ENCODE assay signal across 8 mouse cellular contexts in the genomic region with DNA sequence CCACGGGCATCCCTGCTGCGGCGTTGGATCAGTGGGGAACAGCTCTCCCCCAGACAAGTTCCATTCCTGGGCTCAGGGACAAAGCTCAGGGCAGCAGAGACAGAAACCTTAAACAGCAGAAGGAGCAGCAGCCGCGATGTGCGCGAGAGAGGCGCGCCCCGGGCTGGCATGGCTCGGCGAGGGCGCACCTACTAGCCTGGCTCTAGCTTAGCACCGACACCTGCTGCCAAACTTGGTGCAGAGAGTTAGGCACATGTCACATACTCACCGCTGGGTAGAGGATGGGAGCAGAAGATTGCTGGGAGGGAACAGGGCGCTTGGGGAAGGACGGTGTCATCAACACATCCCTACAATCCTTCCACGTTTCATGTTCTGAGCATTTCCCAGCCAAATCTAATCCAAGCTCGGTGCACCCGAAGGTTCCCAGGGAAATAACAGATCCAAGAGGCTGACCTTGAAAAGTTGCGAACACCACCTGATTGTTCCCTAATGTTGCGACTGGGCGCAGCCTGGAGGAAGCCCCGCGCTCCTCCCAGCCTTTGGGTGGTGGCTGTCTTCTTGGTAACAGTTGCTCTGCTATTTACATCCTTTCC. TPM values are rescaled to one million over a fixed set of nuclear protein-coding genes. Genes with fewer than 3 reads are reported as not detected.
A peak's percentile ranks its signal among the peaks of the same experiment; 100 is the strongest.
DNase-seq lines count a peak whose midpoint lies in the region; ATAC-seq and TF ChIP-seq lines count a peak whose summit lies in the region.

No protein-coding gene starts in this region.

- no peaks in the 10 kb centered on the region for H3K36me3 ChIP-seq in kidney, embryonic 15.5 days
- H3K36me3 ChIP-seq in forebrain, embryonic 16.5 days (ENCODE audit: control insufficient read depth, insufficient read depth), result no peaks in the 10 kb centered on the region
- H3K36me3 ChIP-seq in midbrain, postnatal 0 days (ENCODE audit: insufficient read depth, low read length), result no peaks in the 10 kb centered on the region

- WGBS in kidney, embryonic 15.5 days, result 1% methylated on average over 25 of the region's 25 CpGs
- WGBS in forebrain, embryonic 16.5 days, result under 1% methylated on average over 25 of the region's 25 CpGs
- under 1% methylated on average over 25 of the region's 25 CpGs for WGBS in midbrain, postnatal 0 days

- H3K4me1 ChIP-seq in kidney, embryonic 15.5 days, result peaks cover 12% of the 10 kb centered on the region
- peaks cover 18% of the 10 kb centered on the region for H3K4me1 ChIP-seq in forebrain, embryonic 16.5 days (replicated peaks; ENCODE audit: control insufficient read depth, insufficient read depth, low read length)
- H3K4me1 ChIP-seq in midbrain, postnatal 0 days (ENCODE audit: insufficient read depth, low read length), result no peaks in the 10 kb centered on the region; the same call in 1 of the 2 replicates

- peak overlapping the region; percentile 96 for H3K4me2 ChIP-seq in kidney, embryonic 15.5 days
- H3K4me2 ChIP-seq in forebrain, embryonic 16.5 days (ENCODE audit: low read length), result peak overlapping the region; percentile 78
- peak overlapping the region; percentile 96 for H3K4me2 ChIP-seq in midbrain, postnatal 0 days (ENCODE audit: low read depth, low read length, poor library complexity, severe bottlenecking)

- H3K4me3 ChIP-seq in kidney, embryonic 15.5 days (replicated peaks), result peak overlapping the region; percentile 57
- peak overlapping the region; percentile 58 for H3K4me3 ChIP-seq in forebrain, embryonic 16.5 days (replicated peaks; ENCODE audit: low read length)
- peak overlapping the region; percentile 64 for H3K4me3 ChIP-seq in midbrain, postnatal 0 days (ENCODE audit: low read depth, low read length)

- 0 out of 2 replicates have a peak overlapping the region, but pooled peaks have one; percentile 25 for H3K9ac ChIP-seq in kidney, embryonic 15.5 days
- peak overlapping the region; percentile 54 for H3K9ac ChIP-seq in forebrain, embryonic 16.5 days (replicated peaks; ENCODE audit: low read depth, low read length)
- H3K9ac ChIP-seq in midbrain, postnatal 0 days (replicated peaks; ENCODE audit: low read length, poor library complexity, severe bottlenecking), result peak overlapping the region; percentile 62

- peak; percentile 52; the same call in 1 of the 2 replicates for ATAC-seq in kidney, embryonic 15.5 days (replicated peaks; ENCODE audit: low FRiP score)
- ATAC-seq in forebrain, embryonic 16.5 days, result peak; percentile 10
- ATAC-seq in midbrain, postnatal 0 days (ENCODE audit: low FRiP score), result peak; percentile 12; the same call in 1 of the 2 replicates

- H3K9me3 ChIP-seq in kidney, embryonic 15.5 days (replicated peaks), result no peaks in the 10 kb centered on the region
- no peaks in the 10 kb centered on the region for H3K9me3 ChIP-seq in forebrain, embryonic 16.5 days (ENCODE audit: control insufficient read depth, low read length)
- H3K9me3 ChIP-seq in midbrain, postnatal 0 days (ENCODE audit: low read length), result no peaks in the 10 kb centered on the region

- no peak for DNase-seq in kidney, postnatal 25 days
- DNase-seq in adrenal gland, postnatal 25 days, result peak; percentile 13
- DNase-seq in layer of hippocampus, postnatal 25 days (ENCODE audit: extremely low spot score in 1 of 2, low spot score in 1 of 2), result peak; percentile 22 to 43
- DNase-seq in midbrain, postnatal 0 days (ENCODE audit: low spot score), result peak; percentile 38
- no peak for DNase-seq in T-cell, adult 2 months (ENCODE audit: low spot score)
- no peak for DNase-seq in urinary bladder, postnatal 14 days (ENCODE audit: low spot score)

- H3K27ac ChIP-seq in kidney, embryonic 15.5 days, result no peak overlapping the region
- H3K27ac ChIP-seq in forebrain, embryonic 16.5 days (ENCODE audit: low read length), result no peak overlapping the region
- H3K27ac ChIP-seq in midbrain, postnatal 0 days (ENCODE audit: low read depth, low read length), result no peak overlapping the region

- H3K27me3 ChIP-seq in kidney, embryonic 15.5 days, result peaks cover 22% of the 10 kb centered on the region
- peaks cover 6% of the 10 kb centered on the region for H3K27me3 ChIP-seq in forebrain, embryonic 16.5 days (replicated peaks; ENCODE audit: control insufficient read depth, insufficient read depth, low read length)
- no peaks in the 10 kb centered on the region for H3K27me3 ChIP-seq in midbrain, postnatal 0 days (ENCODE audit: insufficient read depth, low read length)

- TF ChIP-seq CTCF in midbrain, postnatal 0 days (IDR thresholded peaks at IDR 0.05), result no peak

RNA-seq across cellular contexts. Expression of a gene that starts 1.5 kb away (rescaled TPM):
- 0.21 and 0.58 TPM in 2 replicates for polyA plus RNA-seq in kidney, embryonic 15.5 days (2015; fragmentation: Nextera tagmentation; extraction: Ambion mirVana)
- 0.24 and 0.46 TPM in 2 replicates for total RNA-seq in adrenal gland, postnatal 25 days (2021)
- 2.9 and 3.0 TPM in 2 replicates for polyA plus RNA-seq in forebrain, embryonic 16.5 days (2015; fragmentation: Nextera tagmentation; extraction: Ambion mirVana)
- 10 to 100 TPM; 39.6 to 40.6 TPM for total RNA-seq in layer of hippocampus, postnatal 25 days (2021)
- 6.9 and 8.4 TPM in 2 replicates for total RNA-seq in midbrain, postnatal 0 days (2014; rRNA removed)
- polyA plus RNA-seq in midbrain, postnatal 0 days (2015; fragmentation: Nextera tagmentation; extraction: Ambion mirVana), result 6.5 and 6.9 TPM in 2 replicates

Comparison
In these comparisons a context has a peak if more than half of its experiments do, and no peak if none do; other contexts are left out.
1. DNase-seq: peak in adrenal gland, postnatal 25 days (single experiment), layer of hippocampus, postnatal 25 days (2 of 2) and midbrain, postnatal 0 days (single experiment); none in kidney, postnatal 25 days (0 of 2), T-cell, adult 2 months (single experiment) and urinary bladder, postnatal 14 days (single experiment).
2. Peak in every context shown above with its lines, with median percentiles within 50 percentile points of each other: ATAC-seq, H3K4me2 ChIP-seq, H3K4me3 ChIP-seq and H3K9ac ChIP-seq.